Mouse (Mus musculus): Measurements from ENCODE around the gene Hs3st6. TPM values are rescaled to one million over a fixed set of nuclear protein-coding genes. Genes with fewer than 3 reads are reported as not detected.
A peak's percentile ranks its signal among the peaks of the same experiment; 100 is the strongest.

The Hs3st6 gene
- polyA plus RNA-seq, 1 experiment from 2014 or later = not detected

GRCm38 (mm10) chr17:24735446-24735845 is 17.3 kb upstream of the Hs3st6 start:
- H3K27me3 ChIP-seq (ENCODE audit: control insufficient read depth, insufficient read depth, low read depth, low read length) = no peaks in the 10 kb centered on the region
- 87% methylated on average over 7 of the region's 7 CpGs for WGBS
- H3K4me3 ChIP-seq (ENCODE audit: low read depth, low read length) = no peak overlapping the region
- no peaks in the 10 kb centered on the region for H3K9me3 ChIP-seq (replicated peaks; ENCODE audit: control insufficient read depth, low read length, poor library complexity, severe bottlenecking)
- H3K9ac ChIP-seq (ENCODE audit: low read depth, low read length) = no peak overlapping the region
- no peaks in the 10 kb centered on the region for H3K36me3 ChIP-seq (ENCODE audit: control insufficient read depth, insufficient read depth, low read length)
- H3K4me2 ChIP-seq (ENCODE audit: low read length) = peak overlapping the region; percentile 94; the same call in 1 of the 2 replicates
- ATAC-seq = no peak
- H3K27ac ChIP-seq (ENCODE audit: low read length) = no peak overlapping the region
- peaks cover 9% of the 10 kb centered on the region; the same call in 1 of the 2 replicates for H3K4me1 ChIP-seq (ENCODE audit: control insufficient read depth, insufficient read depth, low read length)

- Histone ChIP-seq H3K27me3 (ENCODE audit: control insufficient read depth, insufficient read depth, low read depth, low read length) (no peaks in the 10 kb centered on the region), H3K4me2 (ENCODE audit: low read length) (peak within 1 kb of the TSS; percentile 94), H3K27ac (ENCODE audit: low read length) (peak within 1 kb of the TSS; percentile 35), H3K4me3 (ENCODE audit: low read depth, low read length) (peak within 1 kb of the TSS; percentile 60), H3K4me1 (ENCODE audit: control insufficient read depth, insufficient read depth, low read length) (peaks cover 9% of the 10 kb centered on the region; the same call in 1 of the 2 replicates), H3K9me3 (replicated peaks; ENCODE audit: control insufficient read depth, low read length, poor library complexity, severe bottlenecking) (no peaks in the 10 kb centered on the region), H3K36me3 (ENCODE audit: control insufficient read depth, insufficient read depth, low read length) (no peaks in the 10 kb centered on the region), H3K9ac (ENCODE audit: low read depth, low read length) (peak within 1 kb of the TSS; percentile 57)
- peak; percentile 93 for ATAC-seq
- WGBS = under 1% methylated on average over 29 of the region's 29 CpGs
Observed at GRCm38 (mm10) chr17:24736330-24737051, 16.3 kb upstream of the Hs3st6 start, which contains the start of gene Msrb1. Msrb1 (plus strand) TSS chr17:24736642.

GRCm38 (mm10) chr17:24737135-24737810 is 15.5 kb upstream of the Hs3st6 start:
- Histone ChIP-seq H3K36me3 (ENCODE audit: control insufficient read depth, insufficient read depth, low read length) (no peaks in the 10 kb centered on the region; the same call in none of the 2 replicates), H3K4me1 (ENCODE audit: control insufficient read depth, insufficient read depth, low read length) (peaks cover 9% of the 10 kb centered on the region; the same call in 1 of the 2 replicates), H3K27ac (ENCODE audit: low read length) (no peak overlapping the region), H3K9me3 (replicated peaks; ENCODE audit: control insufficient read depth, low read length, poor library complexity, severe bottlenecking) (no peaks in the 10 kb centered on the region), H3K27me3 (ENCODE audit: control insufficient read depth, insufficient read depth, low read depth, low read length) (no peaks in the 10 kb centered on the region), H3K4me2 (ENCODE audit: low read length) (peak overlapping the region; percentile 94), H3K4me3 (ENCODE audit: low read depth, low read length) (peak overlapping the region; percentile 60), H3K9ac (ENCODE audit: low read depth, low read length) (no peak overlapping the region; the same call in 1 of the 2 replicates)
- 0 out of 2 replicates have a peak, but pooled peaks have one; percentile 20 for ATAC-seq
- 26% methylated on average over 8 of the region's 8 CpGs for WGBS

GRCm38 (mm10) chr17:24738238-24738637 is 14.6 kb upstream of the Hs3st6 start:
- 83% methylated on average over 4 of the region's 4 CpGs for WGBS
- Histone ChIP-seq H3K4me3 (ENCODE audit: low read depth, low read length) (no peak overlapping the region), H3K36me3 (ENCODE audit: control insufficient read depth, insufficient read depth, low read length) (no peaks in the 10 kb centered on the region; the same call in none of the 2 replicates), H3K9ac (ENCODE audit: low read depth, low read length) (no peak overlapping the region), H3K9me3 (replicated peaks; ENCODE audit: control insufficient read depth, low read length, poor library complexity, severe bottlenecking) (no peaks in the 10 kb centered on the region), H3K4me2 (ENCODE audit: low read length) (no peak overlapping the region), H3K4me1 (ENCODE audit: control insufficient read depth, insufficient read depth, low read length) (peaks cover 9% of the 10 kb centered on the region; the same call in 1 of the 2 replicates), H3K27me3 (ENCODE audit: control insufficient read depth, insufficient read depth, low read depth, low read length) (no peaks in the 10 kb centered on the region), H3K27ac (ENCODE audit: low read length) (no peak overlapping the region)
- no peak for ATAC-seq

GRCm38 (mm10) chr17:24739926-24740325 is 12.9 kb upstream of the Hs3st6 start:
- peaks cover 9% of the 10 kb centered on the region; the same call in 1 of the 2 replicates for H3K4me1 ChIP-seq (ENCODE audit: control insufficient read depth, insufficient read depth, low read length)
- no peak overlapping the region for H3K27ac ChIP-seq (ENCODE audit: low read length)
- H3K27me3 ChIP-seq (ENCODE audit: control insufficient read depth, insufficient read depth, low read depth, low read length) = no peaks in the 10 kb centered on the region
- WGBS = 86% methylated on average over 8 of the region's 8 CpGs
- no peak overlapping the region for H3K4me2 ChIP-seq (ENCODE audit: low read length)
- H3K4me3 ChIP-seq (ENCODE audit: low read depth, low read length) = no peak overlapping the region
- no peak overlapping the region for H3K9ac ChIP-seq (ENCODE audit: low read depth, low read length)
- H3K9me3 ChIP-seq (replicated peaks; ENCODE audit: control insufficient read depth, low read length, poor library complexity, severe bottlenecking) = no peaks in the 10 kb centered on the region
- no peaks in the 10 kb centered on the region; the same call in none of the 2 replicates for H3K36me3 ChIP-seq (ENCODE audit: control insufficient read depth, insufficient read depth, low read length)
- ATAC-seq = no peak

- H3K4me3 ChIP-seq (ENCODE audit: low read depth, low read length) = no peak overlapping the region
- H3K4me2 ChIP-seq (ENCODE audit: low read length) = no peak overlapping the region
- no peak for ATAC-seq
- H3K27me3 ChIP-seq (ENCODE audit: control insufficient read depth, insufficient read depth, low read depth, low read length) = no peaks in the 10 kb centered on the region
- no peaks in the 10 kb centered on the region; the same call in none of the 2 replicates for H3K36me3 ChIP-seq (ENCODE audit: control insufficient read depth, insufficient read depth, low read length)
- no peaks in the 10 kb centered on the region for H3K4me1 ChIP-seq (ENCODE audit: control insufficient read depth, insufficient read depth, low read length)
- H3K27ac ChIP-seq (ENCODE audit: low read length) = no peak overlapping the region
- no peaks in the 10 kb centered on the region for H3K9me3 ChIP-seq (replicated peaks; ENCODE audit: control insufficient read depth, low read length, poor library complexity, severe bottlenecking)
- 89% methylated on average over 8 of the region's 8 CpGs for WGBS
- no peak overlapping the region for H3K9ac ChIP-seq (ENCODE audit: low read depth, low read length)
Observed at GRCm38 (mm10) chr17:24742307-24742706, 10.5 kb upstream of the Hs3st6 start.

- 73% methylated on average over 5 of the region's 5 CpGs for WGBS
- Histone ChIP-seq H3K36me3 (ENCODE audit: control insufficient read depth, insufficient read depth, low read length) (no peaks in the 10 kb centered on the region; the same call in none of the 2 replicates), H3K4me3 (ENCODE audit: low read depth, low read length) (no peak overlapping the region), H3K27me3 (ENCODE audit: control insufficient read depth, insufficient read depth, low read depth, low read length) (no peaks in the 10 kb centered on the region), H3K9me3 (replicated peaks; ENCODE audit: control insufficient read depth, low read length, poor library complexity, severe bottlenecking) (no peaks in the 10 kb centered on the region), H3K27ac (ENCODE audit: low read length) (no peak overlapping the region), H3K9ac (ENCODE audit: low read depth, low read length) (no peak overlapping the region), H3K4me1 (ENCODE audit: control insufficient read depth, insufficient read depth, low read length) (no peaks in the 10 kb centered on the region), H3K4me2 (ENCODE audit: low read length) (no peak overlapping the region)
- no peak for ATAC-seq
Observed at GRCm38 (mm10) chr17:24743896-24744295, 8.9 kb upstream of the Hs3st6 start.

GRCm38 (mm10) chr17:24744381-24744780 is 8.4 kb upstream of the Hs3st6 start:
- H3K4me3 ChIP-seq (ENCODE audit: low read depth, low read length) = no peak overlapping the region
- WGBS = 69% methylated on average over 3 of the region's 3 CpGs

More at GRCm38 (mm10) chr17:24744381-24744780, 8.4 kb upstream of the Hs3st6 start:
- H3K36me3 ChIP-seq (ENCODE audit: control insufficient read depth, insufficient read depth, low read length) = no peaks in the 10 kb centered on the region; the same call in none of the 2 replicates
- ATAC-seq = no peak
- H3K9ac ChIP-seq (ENCODE audit: low read depth, low read length) = no peak overlapping the region
- H3K27ac ChIP-seq (ENCODE audit: low read length) = no peak overlapping the region
- H3K27me3 ChIP-seq (ENCODE audit: control insufficient read depth, insufficient read depth, low read depth, low read length) = peaks cover 2% of the 10 kb centered on the region; the same call in 1 of the 2 replicates
- no peaks in the 10 kb centered on the region for H3K9me3 ChIP-seq (replicated peaks; ENCODE audit: control insufficient read depth, low read length, poor library complexity, severe bottlenecking)
- H3K4me2 ChIP-seq (ENCODE audit: low read length) = no peak overlapping the region
- no peaks in the 10 kb centered on the region for H3K4me1 ChIP-seq (ENCODE audit: control insufficient read depth, insufficient read depth, low read length)

All from midbrain, embryonic 16.5 days (tissue).